Mouse (Mus musculus) myocyte (in vitro differentiated cells): ENCODE measurements around the gene Trim39.

ENCODE experiments used
- E2F4 ChIP-seq: IDR thresholded peaks from one replicate; pipeline ENCODE4 v1.6.1; 2011; ENCODE audit warnings: mild to moderate bottlenecking, control low read depth, moderate library complexity; ENCODE audit not compliant: insufficient read depth
- POLR2A ChIP-seq: IDR thresholded peaks from one replicate; pipeline ENCODE4 v1.6.1; 2011; ENCODE audit warnings: low read depth, mild to moderate bottlenecking, control low read depth, moderate library complexity; ENCODE audit not compliant: insufficient read length
- USF1 ChIP-seq: IDR thresholded peaks from one replicate; pipeline ENCODE4 v1.6.1; 2011; ENCODE audit warnings: low read depth, mild to moderate bottlenecking, control low read depth, moderate library complexity

DNA sequence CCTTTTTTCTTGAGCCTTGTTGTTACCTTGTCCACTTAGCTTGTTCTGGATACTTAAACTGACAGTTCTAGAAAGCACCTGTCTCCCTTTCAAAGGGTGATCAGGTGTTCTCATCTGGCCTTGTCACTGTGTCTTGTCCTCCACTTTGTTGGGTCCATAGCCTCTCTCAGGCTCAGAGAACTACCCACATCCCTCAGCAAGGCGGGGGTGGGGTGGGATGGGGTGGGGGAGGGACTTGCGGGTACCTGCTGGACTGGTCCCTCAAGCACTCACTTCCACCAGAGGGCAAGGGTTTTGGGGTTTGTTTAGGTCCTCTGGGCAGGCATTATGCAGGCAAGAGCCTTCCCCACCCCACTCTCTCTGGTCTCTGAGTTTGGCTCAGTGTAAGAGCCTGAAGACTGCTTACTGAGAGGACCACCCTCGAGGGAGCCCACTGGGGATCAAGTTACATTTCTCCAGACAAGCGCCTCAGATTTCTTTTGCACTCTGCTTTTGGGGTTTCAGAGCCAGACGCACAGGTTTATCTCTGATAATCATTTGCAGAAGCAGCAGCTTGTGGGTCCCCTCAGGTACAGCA lies 31.3 kb downstream of the Trim39 start:
- TF ChIP-seq USF1 (no peak), POLR2A (no peak), E2F4 (no peak)
